Mouse (Mus musculus) hindbrain, embryonic 11.5 days (tissue): ENCODE results near the gene S100a13. TPM values are rescaled to one million over a fixed set of nuclear protein-coding genes. Genes with fewer than 3 reads are reported as not detected.

Source experiments
- ATAC-seq: fragments of 200-750 bp; cut with Nextera tagmentation; 2 replicates; pipeline ENCODE4 v1.8.0; 2017; ENCODE audit warnings: mild to moderate bottlenecking, moderate TSS enrichment, moderate library complexity; ENCODE audit not compliant: low FRiP score
- DNase-seq: peaks from one replicate; pipeline ENCODE4 v3.0.0-alpha.2; 2015; ENCODE audit warnings: low spot score
- H3K27ac ChIP-seq: fragments of 300-500 bp; sonication (generic); 2 replicates; pipeline ENCODE4 v1.5.1; 2014; ENCODE audit warnings: mild to moderate bottlenecking, low read depth, low read length
- H3K27me3 ChIP-seq: fragments of 300-500 bp; sonication (generic); 2 replicates; pipeline ENCODE4 v1.6.1; 2014; ENCODE audit warnings: mild to moderate bottlenecking, low read length, moderate library complexity, mixed read lengths; ENCODE audit not compliant: control insufficient read depth, insufficient read depth
- H3K36me3 ChIP-seq: fragments of 300-500 bp; sonication (generic); 2 replicates; pipeline ENCODE4 v1.6.1; 2014; ENCODE audit warnings: mild to moderate bottlenecking, low read length, moderate library complexity, mixed read lengths; ENCODE audit not compliant: control insufficient read depth, insufficient read depth
- H3K4me1 ChIP-seq: fragments of 300-500 bp; sonication (generic); replicated peaks from 2 replicates; pipeline ENCODE4 v1.6.1; 2014; ENCODE audit warnings: low read length, mixed read lengths; ENCODE audit not compliant: control insufficient read depth, insufficient read depth
- H3K4me2 ChIP-seq: fragments of 300-500 bp; sonication (generic); replicated peaks from 2 replicates; pipeline ENCODE4 v1.6.1; 2014; ENCODE audit warnings: mild to moderate bottlenecking, low read depth, low read length
- H3K4me3 ChIP-seq: fragments of 300-500 bp; sonication (generic); 2 replicates; pipeline ENCODE4 v1.5.1; 2014; ENCODE audit warnings: low read depth, low read length
- H3K9ac ChIP-seq: fragments of 300-500 bp; sonication (generic); 2 replicates; pipeline ENCODE4 v1.6.1; 2014; ENCODE audit warnings: low read depth, low read length
- H3K9me3 ChIP-seq: fragments of 300-500 bp; sonication (generic); 2 replicates; pipeline ENCODE4 v1.6.1; 2016; ENCODE audit warnings: low read length; ENCODE audit not compliant: control insufficient read depth
- WGBS: fragments of 180-500 bp; shearing (Covaris S2); extraction: QIAGEN DNeasy Blood & Tissue Kit; methylation state at CpG from one replicate; pipeline ENCODE4 v1.1.7; 2014; 5-methylcytosine and 5-hydroxymethylcytosine counted together
- polyA plus RNA-seq: library from polyadenylated mRNA; unstranded; fragments of >200 nt; fragmentation: Nextera tagmentation; extraction: Ambion mirVana; gene quantifications from 2 replicates; pipeline ENCODE4 v1.2.1, GENCODE M21; 2014

The S100a13 gene
- polyA plus RNA-seq, 1 experiment from 2014 or later: 15.0 TPM

DNA sequence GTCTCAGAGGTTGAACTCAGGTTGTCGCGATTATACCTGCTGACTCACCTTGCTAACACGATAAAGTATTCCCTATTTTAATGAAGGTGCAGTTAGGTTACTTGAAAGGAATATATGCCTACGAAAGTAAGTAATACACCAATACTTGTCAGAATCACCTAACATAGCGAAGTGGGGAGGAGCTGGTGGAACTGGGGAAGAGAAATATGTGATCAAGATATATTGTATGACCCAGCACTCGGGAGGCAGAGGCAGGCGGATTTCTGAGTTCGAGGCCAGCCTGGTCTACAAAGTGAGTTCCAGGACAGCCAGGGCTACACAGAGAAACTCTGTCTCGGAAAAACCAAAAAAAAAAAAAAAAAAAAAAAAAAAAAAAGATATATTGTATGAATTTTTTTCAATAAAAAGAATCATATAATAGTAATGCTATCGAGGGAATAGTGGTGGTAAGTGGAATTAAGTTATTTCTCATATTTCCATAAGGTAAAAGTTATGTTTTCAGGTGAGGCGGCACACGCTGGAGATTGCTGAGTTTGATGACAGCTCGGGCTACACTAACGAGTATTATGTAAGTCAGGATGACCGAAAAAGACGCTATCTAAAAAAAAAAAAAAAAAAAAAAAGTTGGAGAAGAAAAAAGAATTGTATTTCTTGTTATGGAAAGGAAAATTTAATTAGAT lies 38.9 kb upstream of the S100a13 start:
- 40% methylated on average over 15 of the region's 16 CpGs for WGBS
- no peak overlapping the region for H3K4me2 ChIP-seq
- no peaks in the 10 kb centered on the region for H3K27me3 ChIP-seq
- 0 out of 2 replicates have a peak, but pooled peaks cover 2% of the 10 kb centered on the region for H3K4me1 ChIP-seq
- no peak overlapping the region for H3K9ac ChIP-seq
- no peaks in the 10 kb centered on the region for H3K9me3 ChIP-seq
- peak overlapping the region; percentile 25 for H3K4me3 ChIP-seq
- H3K27ac ChIP-seq: no peak overlapping the region
- DNase-seq (no peak), ATAC-seq (peak; percentile 31)
- peaks cover 7% of the 10 kb centered on the region for H3K36me3 ChIP-seq

DNA sequence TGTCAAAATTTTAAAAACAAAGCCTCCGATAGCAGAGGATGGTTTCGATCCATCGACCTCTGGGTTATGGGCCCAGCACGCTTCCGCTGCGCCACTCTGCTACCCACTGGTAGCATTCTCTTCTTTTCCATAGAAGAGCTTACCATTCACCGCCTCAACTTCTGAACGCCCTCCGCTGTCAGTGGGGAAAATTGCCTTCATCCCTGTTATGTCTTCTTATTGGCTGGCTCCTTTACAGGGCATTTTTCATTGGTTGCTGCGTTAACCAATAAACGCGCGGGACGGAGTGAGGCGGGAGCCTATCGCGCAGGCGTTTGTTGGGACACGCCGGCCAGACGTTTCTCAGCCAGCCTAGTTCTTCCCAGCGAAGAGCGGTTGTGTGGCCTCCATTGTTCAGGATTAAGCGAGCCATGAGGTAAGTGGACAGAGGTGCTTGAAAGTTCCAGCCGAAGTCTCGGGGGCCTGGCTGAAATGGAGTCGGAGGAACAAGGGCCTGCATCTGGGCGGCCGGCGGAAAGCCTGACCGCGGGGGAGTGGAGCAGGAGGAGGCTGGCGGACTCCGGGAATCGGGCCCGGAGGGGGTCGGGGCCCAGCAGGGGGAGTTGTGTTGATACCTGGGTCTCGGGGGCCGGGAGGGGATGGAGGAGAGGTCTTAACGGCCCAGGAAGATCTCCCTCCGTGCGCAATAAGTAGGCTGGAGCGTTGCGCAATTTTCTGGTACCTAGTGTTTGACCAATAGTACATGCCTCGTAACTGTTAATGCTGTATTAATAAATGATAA lies 38.2 kb upstream of the S100a13 start, which contains the start of gene Ilf2:
Gene Ilf2 (plus strand): TSS at position 296 of the 781 bp plus-strand sequence.
- Histone ChIP-seq H3K36me3 (peaks cover 7% of the 10 kb centered on the region), H3K4me1 (0 out of 2 replicates have a peak, but pooled peaks cover 2% of the 10 kb centered on the region), H3K9ac (peak within 1 kb of the TSS; percentile 85), H3K9me3 (no peaks in the 10 kb centered on the region), H3K27me3 (no peaks in the 10 kb centered on the region), H3K27ac (peak within 1 kb of the TSS; percentile 91), H3K4me3 (peak within 1 kb of the TSS; percentile 83), H3K4me2 (peak within 1 kb of the TSS; percentile 84)
- under 1% methylated on average over 45 of the region's 45 CpGs for WGBS
- DNase-seq (peak; percentile 98), ATAC-seq (peak; percentile 99)

DNA sequence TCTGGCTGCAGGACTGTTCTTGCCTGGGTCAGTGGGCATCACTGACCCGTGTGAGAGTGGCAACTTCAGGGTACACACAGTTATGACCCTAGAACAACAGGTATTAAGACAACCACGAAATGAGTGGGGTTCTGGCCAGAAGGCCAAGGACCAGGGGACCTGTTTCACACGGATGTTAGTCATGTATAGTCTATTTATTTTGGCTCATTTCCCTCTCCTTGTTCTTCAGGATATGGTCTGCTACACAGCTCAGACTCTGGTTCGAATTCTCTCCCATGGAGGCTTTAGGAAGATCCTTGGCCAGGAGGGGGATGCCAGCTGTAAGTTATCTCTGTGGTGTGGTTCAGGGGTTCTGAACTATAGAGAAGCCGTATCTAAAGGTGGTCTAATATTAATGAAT lies 27.2 kb upstream of the S100a13 start:
- Histone ChIP-seq H3K27ac (no peak overlapping the region), H3K4me2 (no peak overlapping the region), H3K27me3 (no peaks in the 10 kb centered on the region), H3K4me1 (0 out of 2 replicates have a peak, but pooled peaks cover 3% of the 10 kb centered on the region), H3K9me3 (no peaks in the 10 kb centered on the region), H3K36me3 (peaks cover 26% of the 10 kb centered on the region), H3K9ac (no peak overlapping the region), H3K4me3 (no peak overlapping the region)
- ATAC-seq (no peak), DNase-seq (no peak)
- WGBS: 84% methylated on average over 5 of the region's 5 CpGs

DNA sequence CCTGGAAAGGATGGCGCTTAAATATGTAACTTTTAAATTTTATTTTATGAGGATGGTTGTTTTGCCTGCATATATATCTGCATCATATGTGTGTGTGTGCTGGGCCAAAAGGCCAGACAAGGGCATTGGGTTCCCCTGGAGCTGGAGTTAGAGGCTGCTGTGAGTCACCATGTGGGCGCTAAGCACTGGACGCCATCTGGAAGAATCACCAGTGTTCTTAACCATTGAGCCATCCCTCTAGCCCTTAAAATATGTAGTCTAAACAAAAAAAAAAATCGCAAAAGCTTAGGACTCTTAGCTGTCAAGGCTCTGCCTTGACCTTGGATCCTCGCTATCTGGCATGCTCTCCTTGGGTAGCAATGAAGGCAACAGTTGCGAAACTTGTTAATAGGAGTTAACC lies 25.7 kb upstream of the S100a13 start:
- no peak overlapping the region for H3K9ac ChIP-seq
- peaks cover 22% of the 10 kb centered on the region for H3K36me3 ChIP-seq
- 86% methylated on average over 6 of the region's 6 CpGs for WGBS
- H3K4me2 ChIP-seq: no peak overlapping the region
- H3K4me3 ChIP-seq: no peak overlapping the region
- no peaks in the 10 kb centered on the region for H3K27me3 ChIP-seq
- no peak overlapping the region for H3K27ac ChIP-seq
- 0 out of 2 replicates have a peak, but pooled peaks cover 3% of the 10 kb centered on the region for H3K4me1 ChIP-seq
- no peak for ATAC-seq
- no peaks in the 10 kb centered on the region for H3K9me3 ChIP-seq
- no peak for DNase-seq

DNA sequence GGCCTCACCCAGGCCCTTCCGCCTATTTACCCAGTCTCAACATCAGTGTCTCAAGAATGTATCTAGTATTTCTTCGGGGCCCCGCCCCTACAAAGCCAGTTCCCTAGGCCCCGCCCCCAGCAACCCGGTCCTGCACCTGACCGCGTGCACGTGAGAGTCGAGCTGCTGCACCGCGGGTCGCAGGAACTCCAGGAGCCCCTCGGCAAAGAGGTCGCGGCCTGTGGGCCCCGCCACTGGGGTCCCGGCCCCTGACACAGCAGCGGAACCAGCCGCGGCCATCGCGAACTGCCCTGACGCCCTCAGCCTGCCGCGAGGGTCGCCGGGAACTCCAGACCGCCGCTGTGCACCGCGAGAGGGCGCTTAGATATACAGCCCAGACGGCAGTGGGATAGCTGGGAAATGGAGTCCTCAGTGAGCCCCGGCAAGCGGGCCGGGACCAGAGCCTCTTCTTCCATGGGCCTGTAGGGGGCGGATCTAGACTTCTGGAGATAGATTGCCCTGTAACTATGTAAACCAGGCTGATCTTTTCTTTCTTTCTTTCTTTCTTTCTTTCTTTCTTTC lies 23.5 kb upstream of the S100a13 start, which contains the start of gene Snapin:
Gene Snapin (minus strand): TSS at position 338 of the 561 bp plus-strand sequence.
- peak within 1 kb of the TSS; percentile 73 for H3K4me3 ChIP-seq
- peaks cover 14% of the 10 kb centered on the region for H3K36me3 ChIP-seq
- 1% methylated on average over 37 of the region's 37 CpGs for WGBS
- ATAC-seq (peak; percentile 97), DNase-seq (peak; percentile 96)
- peak within 1 kb of the TSS; percentile 49 for H3K4me2 ChIP-seq
- H3K4me1 ChIP-seq: 0 out of 2 replicates have a peak, but pooled peaks cover 3% of the 10 kb centered on the region
- no peaks in the 10 kb centered on the region for H3K27me3 ChIP-seq
- H3K9me3 ChIP-seq: no peaks in the 10 kb centered on the region
- peak within 1 kb of the TSS; percentile 81 for H3K9ac ChIP-seq
- no peak within 1 kb of the TSS for H3K27ac ChIP-seq

DNA sequence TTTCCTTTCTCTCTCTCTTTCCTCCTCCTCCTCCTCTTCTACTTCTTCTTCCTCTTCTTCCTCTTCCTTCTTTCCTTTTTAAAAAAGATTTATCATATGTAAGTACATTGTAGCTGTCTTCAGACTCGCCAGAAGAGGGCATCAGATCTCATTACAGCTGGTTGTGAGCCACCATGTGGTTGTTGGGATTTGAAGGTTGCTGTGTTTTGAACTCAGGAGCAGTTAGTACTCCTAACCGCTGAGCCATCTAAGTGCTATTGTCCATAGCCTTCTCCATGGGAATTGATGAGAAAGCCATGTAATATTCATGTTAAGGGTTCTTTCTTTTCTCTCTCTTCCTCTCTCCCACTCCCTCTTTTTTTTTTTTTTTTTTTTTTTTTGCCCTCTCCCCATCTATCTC lies 22.9 kb upstream of the S100a13 start:
- Histone ChIP-seq H3K4me2 (no peak overlapping the region), H3K4me3 (no peak overlapping the region)
- DNase-seq: peak; percentile 23

DNA sequence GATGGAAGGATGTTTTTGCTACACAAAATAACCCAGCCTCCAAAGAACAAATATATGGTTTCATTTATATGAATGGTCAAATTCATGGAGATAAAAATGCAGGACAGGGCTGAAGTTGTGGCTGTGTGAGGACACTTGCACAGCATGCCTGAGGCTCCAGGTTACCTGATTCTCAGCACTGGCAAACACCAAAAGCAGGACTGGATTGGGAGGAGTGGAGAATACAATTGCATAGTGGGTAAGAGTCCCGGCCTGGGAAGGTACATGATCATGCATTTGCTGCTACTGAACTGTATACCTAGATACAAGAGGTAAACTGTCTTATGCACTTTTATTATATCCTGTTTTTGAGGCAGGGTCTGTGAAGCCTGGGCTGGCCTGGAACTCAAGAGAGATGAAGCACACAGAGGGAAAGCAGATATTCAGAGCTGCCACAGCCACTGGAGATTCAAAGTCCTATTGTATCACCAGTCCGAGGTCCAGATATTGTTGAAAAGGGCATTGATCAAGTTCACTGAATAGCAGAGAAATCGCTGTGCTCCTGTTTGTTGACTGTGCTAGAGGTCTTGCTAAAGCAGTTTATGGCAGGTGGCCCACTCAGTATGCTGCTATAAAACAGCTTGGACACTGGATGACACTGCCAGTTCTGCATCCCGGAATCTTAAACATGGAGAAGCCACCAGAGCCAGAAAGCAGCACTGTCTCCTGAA lies 20.2 kb upstream of the S100a13 start:
- no peaks in the 10 kb centered on the region for H3K9me3 ChIP-seq
- no peaks in the 10 kb centered on the region; the same call in 1 of the 2 replicates for H3K36me3 ChIP-seq
- no peaks in the 10 kb centered on the region for H3K27me3 ChIP-seq
- no peak for DNase-seq
- H3K4me2 ChIP-seq: no peak overlapping the region
- H3K4me1 ChIP-seq: 0 out of 2 replicates have a peak, but pooled peaks cover 3% of the 10 kb centered on the region
- no peak for ATAC-seq
- H3K9ac ChIP-seq: no peak overlapping the region
- H3K27ac ChIP-seq: no peak overlapping the region
- no peak overlapping the region for H3K4me3 ChIP-seq
- 68% methylated on average over 4 of the region's 4 CpGs for WGBS

More for the DNA sequence above, 22.9 kb upstream of the S100a13 start:
- H3K9me3 ChIP-seq: no peaks in the 10 kb centered on the region
- H3K27ac ChIP-seq: no peak overlapping the region
- no peak for ATAC-seq
- no peak overlapping the region for H3K9ac ChIP-seq
- H3K4me1 ChIP-seq: 0 out of 2 replicates have a peak, but pooled peaks cover 3% of the 10 kb centered on the region
- H3K36me3 ChIP-seq: peaks cover 12% of the 10 kb centered on the region
- H3K27me3 ChIP-seq: no peaks in the 10 kb centered on the region
- 46% methylated on average over 2 of the region's 2 CpGs for WGBS

DNA sequence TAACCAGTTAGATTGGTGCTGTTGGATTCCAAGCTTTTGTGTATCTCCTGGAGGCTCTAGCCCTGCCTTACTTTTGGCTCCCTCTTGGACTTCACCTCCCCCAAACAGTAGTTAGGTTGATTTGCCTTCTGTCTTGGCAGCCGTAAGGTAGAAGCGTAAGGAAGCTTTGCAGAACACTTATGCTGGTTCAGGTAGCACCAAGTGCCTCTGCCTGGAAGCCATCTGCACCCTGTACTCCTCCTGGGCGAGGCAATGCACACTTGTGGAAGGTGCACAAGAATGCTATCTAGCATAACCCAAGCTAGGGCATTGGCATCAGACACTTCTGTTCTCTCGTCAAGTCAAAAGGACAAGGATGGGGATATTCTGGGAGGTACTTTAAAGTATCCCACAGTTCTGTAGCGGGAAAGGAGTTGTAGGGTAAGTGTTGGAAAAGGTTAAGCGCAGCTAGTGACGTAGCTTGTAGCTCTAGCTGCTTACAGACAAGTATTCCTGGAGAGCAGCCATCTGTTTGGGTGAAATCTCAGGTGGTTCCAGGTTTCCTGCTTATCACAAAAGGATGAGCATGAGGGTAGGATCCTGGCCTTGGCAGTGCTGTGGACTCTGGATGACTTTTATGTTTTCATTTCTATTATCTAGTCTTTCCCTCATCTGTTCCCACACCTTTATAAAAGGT lies 18.2 kb upstream of the S100a13 start:
- H3K27ac ChIP-seq: no peak overlapping the region
- no peak overlapping the region for H3K4me3 ChIP-seq
- no peak for ATAC-seq
- H3K27me3 ChIP-seq: no peaks in the 10 kb centered on the region
- H3K9me3 ChIP-seq: no peaks in the 10 kb centered on the region
- H3K9ac ChIP-seq: no peak overlapping the region
- no peaks in the 10 kb centered on the region for H3K36me3 ChIP-seq
- DNase-seq: no peak
- WGBS: 95% methylated on average over 7 of the region's 7 CpGs
- no peak overlapping the region for H3K4me2 ChIP-seq
- H3K4me1 ChIP-seq: no peaks in the 10 kb centered on the region
